Mouse (Mus musculus) limb, embryonic 13.5 days (tissue): ENCODE data around the gene Gda. TPM values are rescaled to one million over a fixed set of nuclear protein-coding genes. Genes with fewer than 3 reads are reported as not detected.

Source experiments
- ATAC-seq: fragments of 200-750 bp; cut with Nextera tagmentation; 2 replicates; pipeline ENCODE4 v1.8.0; 2017; ENCODE audit warnings: low read depth, moderate number of reproducible peaks, moderate TSS enrichment; ENCODE audit not compliant: low FRiP score
- H3K27ac ChIP-seq: fragments of 300-500 bp; sonication (generic); 2 replicates; pipeline ENCODE4 v1.5.1; 2015; ENCODE audit warnings: inconsistent platforms, mild to moderate bottlenecking, moderate library complexity
- H3K27me3 ChIP-seq: fragments of 300-500 bp; sonication (generic); 2 replicates; pipeline ENCODE4 v1.6.1; 2015; ENCODE audit warnings: mild to moderate bottlenecking, inconsistent platforms
- H3K36me3 ChIP-seq: fragments of 300-500 bp; sonication (generic); 2 replicates; pipeline ENCODE4 v1.6.1; 2015; ENCODE audit warnings: inconsistent platforms, mild to moderate bottlenecking, moderate library complexity
- H3K4me1 ChIP-seq: fragments of 300-500 bp; sonication (generic); 2 replicates; pipeline ENCODE4 v1.6.1; 2015; ENCODE audit warnings: inconsistent platforms
- H3K4me2 ChIP-seq: fragments of 300-500 bp; sonication (generic); replicated peaks from 2 replicates; pipeline ENCODE4 v1.6.1; 2015; ENCODE audit warnings: inconsistent platforms, mild to moderate bottlenecking, moderate library complexity
- H3K4me3 ChIP-seq: fragments of 300-500 bp; sonication (generic); 2 replicates; pipeline ENCODE4 v1.5.1; 2015; ENCODE audit warnings: moderate library complexity, mild to moderate bottlenecking, inconsistent platforms
- H3K9ac ChIP-seq: fragments of 300-500 bp; sonication (generic); 2 replicates; pipeline ENCODE4 v1.6.1; 2015; ENCODE audit warnings: mild to moderate bottlenecking, inconsistent platforms
- H3K9me3 ChIP-seq: fragments of 300-500 bp; sonication (generic); 2 replicates; pipeline ENCODE4 v1.6.1; 2016; ENCODE audit warnings: inconsistent platforms
- WGBS: fragments of 180-500 bp; shearing (Covaris S2); methylation state at CpG from one replicate; pipeline ENCODE4 v1.1.7; 2015; 5-methylcytosine and 5-hydroxymethylcytosine counted together
- polyA plus RNA-seq: library from polyadenylated mRNA; unstranded; fragments of >200 nt; fragmentation: Nextera tagmentation; extraction: Ambion mirVana; gene quantifications from 2 replicates; pipeline ENCODE4 v1.2.1, GENCODE M21; 2015

Gene Gda
- polyA plus RNA-seq, 1 experiment from 2014 or later = 0.09 TPM

DNA sequence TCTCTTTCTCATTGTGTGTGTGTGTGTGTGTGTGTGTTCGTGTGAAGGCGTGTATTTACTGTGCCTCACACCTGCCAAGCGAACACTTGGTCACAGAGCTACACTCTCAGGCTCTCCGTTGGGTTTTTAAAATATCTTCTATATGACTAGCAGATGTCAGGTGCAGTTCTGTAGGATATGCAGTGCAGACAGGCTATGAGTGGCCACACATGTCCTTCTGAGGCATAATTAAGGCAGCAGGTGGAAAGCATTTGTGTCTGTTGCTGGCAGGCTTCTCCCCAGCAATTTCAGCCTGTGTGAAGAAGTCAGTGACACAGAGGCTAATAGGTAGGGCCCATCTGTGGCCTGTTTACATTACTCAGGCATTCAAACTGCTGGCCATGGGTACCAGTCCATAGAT lies 104.7 kb downstream of the Gda start:
- Histone ChIP-seq H3K27ac (no peak overlapping the region), H3K4me1 (0 out of 2 replicates have a peak, but pooled peaks cover 5% of the 10 kb centered on the region), H3K27me3 (no peaks in the 10 kb centered on the region), H3K36me3 (no peaks in the 10 kb centered on the region), H3K4me3 (no peak overlapping the region), H3K4me2 (no peak overlapping the region), H3K9me3 (no peaks in the 10 kb centered on the region; the same call in 1 of the 2 replicates), H3K9ac (no peak overlapping the region)
- ATAC-seq = no peak
- 57% methylated on average over 4 of the region's 4 CpGs for WGBS

DNA sequence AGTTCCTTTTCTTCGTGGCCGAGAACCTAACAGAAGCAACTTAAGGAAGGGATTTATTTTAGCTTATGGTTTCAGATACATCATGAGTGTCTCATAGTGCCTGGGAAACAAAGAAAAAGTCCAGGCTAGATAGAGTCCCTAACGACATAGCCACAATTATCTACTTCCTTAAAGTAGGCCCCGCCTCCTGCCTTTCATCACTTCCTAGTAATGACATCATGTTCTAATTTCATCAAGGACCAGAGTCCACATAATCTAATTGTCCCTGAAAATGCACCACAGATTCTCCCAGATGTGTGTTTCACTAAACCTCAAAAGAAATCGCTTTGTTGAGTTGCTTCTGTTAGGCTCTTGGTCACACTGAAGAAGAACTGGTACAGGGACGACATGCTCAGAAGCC lies 115.5 kb downstream of the Gda start:
- no peaks in the 10 kb centered on the region for H3K27me3 ChIP-seq
- no peak overlapping the region for H3K9ac ChIP-seq
- no peak overlapping the region for H3K4me3 ChIP-seq
- no peaks in the 10 kb centered on the region for H3K4me1 ChIP-seq
- H3K4me2 ChIP-seq = no peak overlapping the region
- 87% methylated on average over 6 of the region's 6 CpGs for WGBS
- H3K9me3 ChIP-seq = no peaks in the 10 kb centered on the region
- ATAC-seq = no peak
- no peak overlapping the region for H3K27ac ChIP-seq
- no peaks in the 10 kb centered on the region for H3K36me3 ChIP-seq

DNA sequence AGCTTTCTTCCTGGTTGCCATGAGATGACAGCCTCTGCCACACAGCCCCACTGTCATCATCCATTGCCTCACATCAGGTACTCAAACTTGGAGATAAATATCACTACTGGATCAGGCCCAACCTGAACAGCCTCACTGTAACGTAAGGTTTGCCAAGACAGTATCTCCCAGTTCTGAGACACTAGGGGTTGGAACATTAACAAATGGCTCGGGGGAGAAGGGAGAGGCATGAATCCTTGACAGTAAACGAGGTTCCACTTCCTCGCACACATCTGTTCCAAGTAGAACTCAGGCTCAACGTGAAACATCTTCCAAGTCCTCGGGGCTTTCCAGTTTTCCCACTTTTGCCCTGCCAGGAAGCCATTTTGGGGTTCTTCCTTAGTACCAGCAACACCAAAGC lies 123.6 kb downstream of the Gda start:
- no peak overlapping the region for H3K27ac ChIP-seq
- whole genome bisulfite sequencing = 79% methylated on average over 6 of the region's 6 CpGs
- H3K9me3 ChIP-seq = no peaks in the 10 kb centered on the region
- no peaks in the 10 kb centered on the region for H3K27me3 ChIP-seq
- no peak overlapping the region for H3K9ac ChIP-seq
- H3K4me1 ChIP-seq = no peaks in the 10 kb centered on the region
- H3K4me3 ChIP-seq = no peak overlapping the region
- no peak for ATAC-seq
- H3K4me2 ChIP-seq = no peak overlapping the region
- H3K36me3 ChIP-seq = no peaks in the 10 kb centered on the region

DNA sequence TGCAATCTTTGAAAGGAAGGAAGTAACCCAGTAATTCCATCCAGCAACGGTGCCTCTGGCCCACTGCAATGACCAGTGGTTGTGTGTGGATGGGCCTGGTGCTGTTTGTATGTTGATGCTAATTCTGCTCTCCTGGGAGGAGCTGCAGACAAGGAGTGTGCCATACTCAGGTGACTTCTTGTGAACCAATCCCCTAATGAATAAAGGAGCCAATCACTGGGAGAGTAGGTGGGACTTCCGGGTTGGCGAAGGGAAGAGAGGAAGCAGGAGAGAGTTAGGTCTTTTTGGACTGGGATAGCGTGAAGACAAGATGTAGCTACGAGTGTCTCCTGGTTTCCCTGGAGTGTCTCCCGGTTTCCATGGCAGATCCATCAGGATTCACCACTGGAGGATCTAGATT lies 126.6 kb downstream of the Gda start:
- Histone ChIP-seq H3K4me2 (no peak overlapping the region), H3K4me1 (no peaks in the 10 kb centered on the region), H3K4me3 (no peak overlapping the region), H3K9me3 (no peaks in the 10 kb centered on the region), H3K9ac (no peak overlapping the region), H3K27ac (no peak overlapping the region), H3K27me3 (no peaks in the 10 kb centered on the region), H3K36me3 (no peaks in the 10 kb centered on the region)
- ATAC-seq = no peak
- WGBS = 92% methylated on average over 6 of the region's 6 CpGs

Other genes starting within 250 kb of the Gda start
- gene Zfand5, start 201.2 kb downstream of the Gda start, polyA plus RNA-seq = 94.9 and 100 TPM in 2 replicates
- 61.1 and 63.8 TPM in 2 replicates for gene 1110059E24Rik, start 179.5 kb upstream of the Gda start, polyA plus RNA-seq
- gene Abhd17b, start 179.7 kb upstream of the Gda start, polyA plus RNA-seq = 30.0 and 30.5 TPM in 2 replicates